Mouse (Mus musculus) testis, adult 2 months (tissue): ENCODE data around the gene Fam189b.

Experiments used
- CTCF ChIP-seq: fragments of 200-500 bp; IDR thresholded peaks from 2 replicates; pipeline ENCODE4 v1.5.1; 2012; ENCODE audit warnings: low read depth, mild to moderate bottlenecking, inconsistent platforms, low read length, moderate library complexity; ENCODE audit not compliant: control insufficient read depth, insufficient read depth, insufficient replicate concordance
- POLR2A ChIP-seq: fragments of 200-500 bp; IDR thresholded peaks from 2 replicates; pipeline ENCODE4 v1.6.1; 2012; ENCODE audit warnings: low read depth, mild to moderate bottlenecking, inconsistent platforms, low read length, moderate library complexity; ENCODE audit not compliant: control insufficient read depth

DNA sequence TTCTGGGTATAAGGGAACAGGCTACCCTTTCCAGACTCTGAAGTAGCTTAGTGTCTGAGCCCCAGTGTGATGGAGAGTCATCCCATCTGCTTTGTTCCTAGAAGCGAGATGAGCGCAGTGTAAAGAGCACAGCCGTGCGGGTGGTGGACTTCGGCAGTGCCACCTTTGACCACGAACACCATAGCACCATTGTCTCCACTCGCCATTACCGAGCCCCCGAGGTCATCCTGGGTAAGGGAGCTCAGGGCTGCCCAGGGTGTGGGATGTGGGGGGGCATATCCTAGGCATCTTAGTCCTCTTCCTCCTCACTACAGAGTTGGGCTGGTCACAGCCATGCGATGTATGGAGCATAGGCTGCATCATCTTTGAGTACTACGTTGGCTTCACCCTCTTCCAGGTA is 8.1 kb upstream of the Fam189b start:
- TF ChIP-seq POLR2A (no peak), CTCF (no peak)
